Mouse (Mus musculus): ENCODE results near the gene Auts2. TPM values are rescaled to one million over a fixed set of nuclear protein-coding genes. Genes with fewer than 3 reads are reported as not detected.

Gene Auts2
- polyA plus RNA-seq, 2 experiments = 38.3 to 50.8 TPM

DNA sequence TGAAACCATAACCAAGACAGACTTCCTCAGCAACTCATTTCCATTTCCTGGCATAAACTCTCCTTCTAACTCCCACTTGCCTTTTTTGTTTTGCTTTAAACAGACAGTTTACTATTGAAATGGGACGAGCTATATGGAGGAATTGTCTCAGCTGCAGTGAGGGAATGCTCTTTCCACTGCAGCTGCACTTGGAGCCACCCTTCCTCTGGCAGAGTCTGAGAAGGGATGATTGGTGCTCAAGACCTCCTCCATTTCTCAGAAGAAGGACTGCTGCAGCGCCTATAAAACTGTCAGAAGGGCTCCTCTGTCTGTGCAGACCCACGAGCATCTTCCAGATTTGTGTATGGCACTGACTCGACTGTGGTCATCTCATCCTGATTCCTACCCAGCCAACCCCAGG is 342.5 kb downstream of the Auts2 start:
- Histone ChIP-seq H3K9me3 (ENCODE audit: control insufficient read depth, low read length) (no peaks in the 10 kb centered on the region), H3K36me3 (ENCODE audit: control insufficient read depth, insufficient read depth, low read length) (no peaks in the 10 kb centered on the region), H3K4me2 (replicated peaks; ENCODE audit: low read depth, low read length, severe bottlenecking) (no peak overlapping the region), H3K9ac (ENCODE audit: low read depth, low read length, severe bottlenecking) (no peak overlapping the region), H3K4me3 (replicated peaks; ENCODE audit: low read length) (no peak overlapping the region), H3K4me1 (ENCODE audit: control insufficient read depth, insufficient read depth, low read length) (peaks cover 23% of the 10 kb centered on the region), H3K27me3 (ENCODE audit: control insufficient read depth, insufficient read depth, low read length) (no peaks in the 10 kb centered on the region), H3K27ac (replicated peaks; ENCODE audit: low read depth, low read length) (0 out of 2 replicates have a peak overlapping the region, but pooled peaks have one; percentile 13)
- TF ChIP-seq POLR2A (IDR thresholded peaks at IDR 0.05; ENCODE audit: borderline replicate concordance, extremely low read depth, insufficient read depth, insufficient read length) = no peak
- no peak for ATAC-seq (ENCODE audit: low FRiP score, low read depth)
- DNase-seq (ENCODE audit: low spot score) = no peak
- WGBS = 36% methylated on average over 4 of the region's 4 CpGs

DNA sequence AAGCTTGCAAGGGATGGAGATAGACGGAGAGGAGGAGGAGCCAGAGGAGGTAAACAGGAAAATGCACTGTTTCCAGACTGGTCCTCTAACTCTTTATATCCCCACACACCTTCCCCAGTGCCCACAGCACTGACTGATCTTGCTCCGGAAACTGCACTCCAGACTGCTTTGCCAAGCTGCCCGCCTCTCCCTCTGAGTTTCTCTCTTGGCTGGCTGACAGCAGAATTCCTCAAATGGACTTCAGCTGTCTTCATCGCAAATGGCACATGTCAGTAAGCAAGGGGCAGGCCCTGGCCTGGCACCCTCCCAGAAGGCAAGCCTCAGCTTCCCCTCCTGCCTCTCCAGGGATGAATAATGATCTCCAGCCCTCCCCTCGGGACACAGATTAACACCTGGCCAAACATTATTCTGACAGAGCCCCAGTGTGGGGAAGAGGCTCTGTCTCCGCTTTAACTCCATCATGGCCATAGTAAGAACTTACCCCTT is 348.1 kb downstream of the Auts2 start:
- ATAC-seq (ENCODE audit: low FRiP score, low read depth) (peak; percentile 53), DNase-seq (ENCODE audit: low spot score) (peak; percentile 64)
- Histone ChIP-seq H3K9me3 (ENCODE audit: control insufficient read depth, low read length) (no peaks in the 10 kb centered on the region), H3K9ac (ENCODE audit: low read depth, low read length, severe bottlenecking) (no peak overlapping the region), H3K27ac (replicated peaks; ENCODE audit: low read depth, low read length) (no peak overlapping the region), H3K36me3 (ENCODE audit: control insufficient read depth, insufficient read depth, low read length) (no peaks in the 10 kb centered on the region), H3K4me3 (replicated peaks; ENCODE audit: low read length) (no peak overlapping the region), H3K27me3 (ENCODE audit: control insufficient read depth, insufficient read depth, low read length) (no peaks in the 10 kb centered on the region), H3K4me1 (ENCODE audit: control insufficient read depth, insufficient read depth, low read length) (peaks cover 25% of the 10 kb centered on the region), H3K4me2 (replicated peaks; ENCODE audit: low read depth, low read length, severe bottlenecking) (peak overlapping the region; percentile 2; the same call in 1 of the 2 replicates)
- TF ChIP-seq POLR2A (IDR thresholded peaks at IDR 0.05; ENCODE audit: borderline replicate concordance, extremely low read depth, insufficient read depth, insufficient read length) = no peak
- WGBS = 12% methylated on average over 6 of the region's 6 CpGs

DNA sequence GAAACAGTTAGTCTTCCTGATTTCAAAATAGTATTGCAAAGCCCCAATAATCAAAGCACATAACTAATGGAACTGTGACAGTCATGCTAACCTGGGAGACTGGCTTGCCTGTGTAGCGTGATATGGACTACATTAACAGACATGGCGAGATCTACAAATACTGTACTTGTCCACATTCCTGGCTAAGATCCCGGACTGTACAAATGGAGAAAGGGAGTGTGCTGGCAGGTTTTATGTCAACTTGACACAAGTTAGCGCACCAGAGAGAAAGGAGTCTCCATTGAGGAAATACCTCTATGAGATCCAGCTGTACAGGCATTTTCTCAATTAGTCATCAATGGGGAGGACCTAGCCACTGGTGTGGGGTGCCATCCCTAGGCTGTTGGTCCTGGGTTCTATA is 353.0 kb downstream of the Auts2 start:
- Histone ChIP-seq H3K27me3 (ENCODE audit: control insufficient read depth, insufficient read depth, low read length) (no peaks in the 10 kb centered on the region), H3K27ac (replicated peaks; ENCODE audit: low read depth, low read length) (no peak overlapping the region), H3K9me3 (ENCODE audit: control insufficient read depth, low read length) (no peaks in the 10 kb centered on the region), H3K4me2 (replicated peaks; ENCODE audit: low read depth, low read length, severe bottlenecking) (no peak overlapping the region), H3K4me1 (ENCODE audit: control insufficient read depth, insufficient read depth, low read length) (peaks cover 31% of the 10 kb centered on the region), H3K9ac (ENCODE audit: low read depth, low read length, severe bottlenecking) (no peak overlapping the region), H3K36me3 (ENCODE audit: control insufficient read depth, insufficient read depth, low read length) (no peaks in the 10 kb centered on the region), H3K4me3 (replicated peaks; ENCODE audit: low read length) (no peak overlapping the region)
- DNase-seq (ENCODE audit: low spot score) (no peak), ATAC-seq (ENCODE audit: low FRiP score, low read depth) (no peak)
- TF ChIP-seq POLR2A (IDR thresholded peaks at IDR 0.05; ENCODE audit: borderline replicate concordance, extremely low read depth, insufficient read depth, insufficient read length) = no peak
- WGBS = 65% methylated on average over 4 of the region's 4 CpGs

DNA sequence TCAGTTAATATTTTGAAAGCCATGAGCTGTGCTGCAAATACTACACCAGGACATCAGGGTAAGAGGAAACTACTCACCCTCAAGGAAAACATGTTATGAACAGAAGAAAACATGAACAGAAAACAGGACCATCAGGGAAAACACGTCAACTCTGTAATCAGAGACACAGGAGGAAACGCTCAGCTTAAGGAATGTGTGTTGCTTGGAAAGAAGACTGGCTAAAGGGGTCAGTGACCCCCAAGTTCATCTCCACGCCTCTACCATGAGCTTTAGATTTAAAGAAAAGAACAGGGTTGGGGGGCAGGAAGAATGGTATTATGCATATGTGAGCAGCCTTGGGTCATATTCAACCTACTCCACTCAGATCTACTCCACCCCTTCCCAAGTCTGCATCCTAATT is 356.5 kb downstream of the Auts2 start:
- WGBS = 49% methylated on average over 3 of the region's 3 CpGs
- H3K36me3 ChIP-seq (ENCODE audit: control insufficient read depth, insufficient read depth, low read length) = no peaks in the 10 kb centered on the region
- TF ChIP-seq POLR2A (IDR thresholded peaks at IDR 0.05; ENCODE audit: borderline replicate concordance, extremely low read depth, insufficient read depth, insufficient read length) = no peak
- no peak overlapping the region for H3K4me3 ChIP-seq (replicated peaks; ENCODE audit: low read length)
- DNase-seq (ENCODE audit: low spot score) = no peak
- H3K27me3 ChIP-seq (ENCODE audit: control insufficient read depth, insufficient read depth, low read length) = no peaks in the 10 kb centered on the region
- 0 out of 2 replicates have a peak overlapping the region, but pooled peaks have one; percentile 4 for H3K4me2 ChIP-seq (replicated peaks; ENCODE audit: low read depth, low read length, severe bottlenecking)
- no peak overlapping the region for H3K9ac ChIP-seq (ENCODE audit: low read depth, low read length, severe bottlenecking)
- no peak for ATAC-seq (ENCODE audit: low FRiP score, low read depth)
- H3K27ac ChIP-seq (replicated peaks; ENCODE audit: low read depth, low read length) = no peak overlapping the region
- peaks cover 25% of the 10 kb centered on the region for H3K4me1 ChIP-seq (ENCODE audit: control insufficient read depth, insufficient read depth, low read length)
- no peaks in the 10 kb centered on the region for H3K9me3 ChIP-seq (ENCODE audit: control insufficient read depth, low read length)

DNA sequence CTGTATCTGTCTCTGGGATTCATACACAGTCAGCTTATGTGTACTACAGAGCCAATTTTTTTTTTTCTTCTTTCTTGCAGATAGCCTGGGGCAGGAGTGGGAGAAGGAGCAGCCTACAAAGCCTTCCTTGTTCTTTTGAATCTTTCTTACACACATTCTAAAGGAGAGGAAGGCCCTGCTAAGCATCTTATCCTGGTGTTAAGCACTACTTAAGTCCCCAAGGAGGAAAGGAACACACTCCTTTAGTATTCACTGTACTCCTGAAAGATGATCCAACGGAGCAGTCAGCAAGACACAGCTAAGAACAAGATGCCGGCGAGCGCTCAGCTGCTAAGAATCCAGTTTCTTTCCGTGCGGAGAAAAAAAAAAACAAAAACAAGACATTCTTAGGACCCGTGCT is 356.9 kb downstream of the Auts2 start:
- H3K27ac ChIP-seq (replicated peaks; ENCODE audit: low read depth, low read length) = no peak overlapping the region
- WGBS = 41% methylated on average over 7 of the region's 7 CpGs
- H3K9me3 ChIP-seq (ENCODE audit: control insufficient read depth, low read length) = no peaks in the 10 kb centered on the region
- H3K9ac ChIP-seq (ENCODE audit: low read depth, low read length, severe bottlenecking) = no peak overlapping the region
- TF ChIP-seq POLR2A (IDR thresholded peaks at IDR 0.05; ENCODE audit: borderline replicate concordance, extremely low read depth, insufficient read depth, insufficient read length) = no peak
- DNase-seq (ENCODE audit: low spot score) = no peak
- peaks cover 25% of the 10 kb centered on the region for H3K4me1 ChIP-seq (ENCODE audit: control insufficient read depth, insufficient read depth, low read length)
- H3K36me3 ChIP-seq (ENCODE audit: control insufficient read depth, insufficient read depth, low read length) = no peaks in the 10 kb centered on the region
- ATAC-seq (ENCODE audit: low FRiP score, low read depth) = no peak
- no peaks in the 10 kb centered on the region for H3K27me3 ChIP-seq (ENCODE audit: control insufficient read depth, insufficient read depth, low read length)
- H3K4me3 ChIP-seq (replicated peaks; ENCODE audit: low read length) = no peak overlapping the region
- 0 out of 2 replicates have a peak overlapping the region, but pooled peaks have one; percentile 4 for H3K4me2 ChIP-seq (replicated peaks; ENCODE audit: low read depth, low read length, severe bottlenecking)

Data from limb, embryonic 14.5 days (tissue).